Mouse (Mus musculus): ENCODE results near the gene Usp31.

Usp31 gene

GRCm38 (mm10) chr7:121707073-121707667 lies at the start of gene Usp31:
Gene Usp31, minus strand, starts transcription at chr7:121707253.
- peak; percentile 94 to 97 for DNase-seq (ENCODE audit: low spot score in 2 of 2)

GRCm38 (mm10) chr7:121754748-121755147 lies 47.7 kb upstream of the Usp31 start:
- no peak for DNase-seq (ENCODE audit: low spot score in 2 of 2)

DNA sequence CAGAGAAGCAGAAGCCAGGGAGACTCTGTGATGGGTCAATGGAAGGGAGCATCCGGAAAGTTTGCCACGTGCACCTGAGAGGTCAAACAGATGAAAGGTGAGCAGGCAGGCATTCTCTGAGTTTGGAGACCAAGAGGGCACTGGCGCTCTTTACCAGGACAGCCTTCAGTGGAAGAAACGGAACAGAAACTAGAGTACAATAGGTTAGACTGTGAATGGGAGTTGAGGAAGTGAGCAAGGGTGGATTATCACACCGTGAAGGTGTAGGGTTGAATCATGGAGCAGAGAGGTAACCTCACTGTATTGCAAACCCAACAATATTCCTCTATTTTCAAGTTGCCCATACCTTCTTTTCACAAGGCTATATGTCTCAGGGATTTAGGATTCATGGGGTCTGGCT lies 43.2 kb upstream of the Usp31 start:
- no peak for DNase-seq (ENCODE audit: low spot score in 2 of 2)

DNA sequence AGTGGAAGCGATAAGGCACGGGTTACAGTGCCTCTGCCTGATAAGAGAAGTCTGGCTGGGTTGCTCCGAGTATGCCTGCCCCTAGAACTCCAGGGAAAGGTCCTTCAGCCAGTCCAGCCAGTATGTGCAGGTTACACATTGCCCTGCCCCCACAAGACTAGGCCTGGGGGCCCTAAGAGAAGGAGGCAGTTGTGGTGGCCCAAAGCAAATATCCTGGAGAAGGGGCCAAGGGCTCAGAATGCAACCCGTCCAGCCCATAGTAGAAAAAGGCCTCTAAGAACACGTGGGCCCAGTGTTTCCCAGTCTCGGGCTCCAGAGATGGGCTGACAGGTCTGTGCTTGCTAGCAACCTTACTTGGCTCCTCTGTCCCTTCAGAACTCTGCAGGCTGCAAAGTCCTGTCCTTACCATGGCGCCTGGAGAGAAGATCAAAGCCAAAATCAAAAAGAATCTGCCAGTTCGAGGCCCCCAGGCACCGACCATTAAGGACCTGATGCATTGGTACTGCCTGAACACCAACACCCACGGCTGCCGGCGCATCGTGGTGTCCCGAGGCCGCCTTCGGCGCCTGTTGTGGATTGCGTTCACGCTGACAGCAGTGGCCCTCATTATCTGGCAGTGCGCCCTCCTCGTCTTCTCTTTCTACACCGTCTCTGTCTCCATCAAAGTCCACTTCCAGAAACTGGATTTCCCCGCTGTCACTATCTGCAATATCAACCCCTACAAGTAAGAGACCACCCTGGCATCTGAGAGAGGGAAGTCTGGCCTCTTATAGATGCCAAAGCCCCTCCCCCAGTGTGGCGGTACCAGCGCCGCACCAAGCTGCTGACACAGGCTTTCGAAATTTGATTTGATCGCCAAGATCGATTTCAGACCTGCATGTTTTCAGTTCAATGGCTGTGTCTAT lies 30.7 kb upstream of the Usp31 start:
- DNase-seq (ENCODE audit: low spot score in 2 of 2), result no peak

- peak; percentile 78 to 92 for DNase-seq (ENCODE audit: low spot score in 2 of 2)
These were observed 27.2 kb upstream of the Usp31 start, which contains the start of gene Scnn1g for GRCm38 (mm10) chr7:121734171-121734831. Gene Scnn1g, plus strand, starts transcription at chr7:121734479.

DNA sequence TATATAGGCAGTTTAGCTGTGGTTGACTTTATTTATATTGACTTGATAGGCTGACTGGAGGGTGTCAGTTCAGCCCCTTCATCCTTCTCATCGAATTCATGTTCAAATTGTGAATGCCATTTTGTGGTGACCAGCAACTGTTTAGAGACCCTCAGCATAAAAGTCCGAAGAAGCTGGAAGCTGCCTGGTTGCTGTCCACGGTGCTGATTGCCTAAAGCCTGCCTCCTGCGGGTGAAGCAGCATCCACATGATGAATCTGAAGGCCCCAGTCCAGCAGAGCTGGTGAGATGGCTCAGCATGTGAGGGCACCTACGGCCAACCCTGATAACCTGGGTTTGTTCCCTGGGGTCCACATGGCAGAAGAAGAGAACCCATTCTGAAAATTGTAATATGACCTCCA lies 23.2 kb upstream of the Usp31 start:
- DNase-seq (ENCODE audit: low spot score in 2 of 2), result no peak

GRCm38 (mm10) chr7:121717031-121717430 lies 10.0 kb upstream of the Usp31 start:
- DNase-seq (ENCODE audit: low spot score in 2 of 2), result peak in 1 of 2 experiments; percentile 35

DNA sequence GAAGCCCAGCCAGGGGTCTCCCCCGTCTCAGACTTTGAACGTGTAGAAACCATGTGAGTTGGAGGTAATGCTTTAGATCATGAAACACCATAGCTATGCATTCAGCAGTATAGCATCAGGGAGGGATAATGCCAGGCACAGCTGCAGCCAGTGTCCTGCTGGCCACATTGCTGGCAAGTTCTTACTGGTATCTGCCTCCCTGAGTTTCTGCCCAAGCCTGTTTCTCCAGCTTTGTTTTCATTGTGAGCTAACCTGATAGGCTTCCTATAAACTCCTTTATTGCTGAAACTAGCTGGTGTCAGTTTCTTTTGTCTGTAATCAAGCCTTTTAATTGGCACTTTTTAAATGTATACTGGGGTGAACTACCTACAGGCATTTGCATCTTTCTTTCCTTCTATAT lies 4.1 kb upstream of the Usp31 start:
- no peak for DNase-seq (ENCODE audit: low spot score in 2 of 2)

DNA sequence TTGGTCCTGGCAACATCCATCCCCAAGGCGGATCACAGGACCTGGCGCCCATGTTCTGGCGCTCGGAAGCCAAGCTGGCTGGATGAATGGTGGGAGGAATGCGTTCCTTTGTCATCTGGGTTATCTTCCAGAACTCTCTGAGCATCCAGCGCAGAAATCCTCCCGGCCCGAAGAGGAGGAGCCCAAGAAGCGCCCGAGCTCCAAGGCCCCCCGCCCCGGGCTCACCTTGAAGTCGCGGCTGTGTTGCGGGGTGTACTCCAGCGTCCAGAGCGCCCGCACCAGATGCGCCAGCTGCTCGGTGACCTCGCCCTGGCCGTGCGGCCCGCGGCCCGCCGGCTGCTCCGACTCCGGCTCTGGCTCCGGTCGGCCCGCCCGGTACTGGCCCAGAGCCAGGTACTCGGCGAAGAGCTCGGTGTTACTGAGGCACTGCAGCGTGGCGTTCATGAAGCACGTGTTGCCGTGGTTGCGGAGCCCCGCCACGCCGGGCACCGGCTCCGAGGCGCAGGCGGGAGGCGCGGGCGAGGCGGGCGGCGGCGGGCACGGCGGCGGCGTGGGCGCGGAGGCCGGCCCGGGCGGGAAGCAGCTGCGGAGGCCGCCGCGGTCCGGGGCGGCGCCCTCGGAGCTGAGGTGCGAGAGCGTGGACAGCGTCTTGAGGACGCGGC lies 511 bp downstream of the Usp31 start:
- DNase-seq (ENCODE audit: low spot score in 2 of 2), result peak; percentile 40 to 46

DNA sequence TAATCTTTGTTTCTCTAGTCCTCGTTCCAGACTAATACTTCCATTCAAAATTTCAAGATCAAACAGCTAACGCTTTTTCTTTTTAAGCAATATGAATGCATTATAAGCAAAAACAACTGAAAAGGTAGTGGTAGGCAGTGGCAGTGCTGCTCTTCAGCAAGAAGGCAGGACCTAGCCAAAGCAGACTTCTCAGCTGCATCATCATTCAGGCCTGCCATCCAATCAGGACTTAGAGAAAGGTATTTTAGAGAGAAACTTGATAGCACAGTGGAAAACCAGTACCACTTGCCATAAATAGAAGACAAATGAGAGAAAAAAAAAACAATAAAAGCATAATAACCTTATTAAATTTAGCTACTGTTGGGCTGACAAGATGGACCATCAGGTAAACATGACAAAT lies 2.0 kb downstream of the Usp31 start:
- no peak for DNase-seq (ENCODE audit: low spot score in 2 of 2)

DNA sequence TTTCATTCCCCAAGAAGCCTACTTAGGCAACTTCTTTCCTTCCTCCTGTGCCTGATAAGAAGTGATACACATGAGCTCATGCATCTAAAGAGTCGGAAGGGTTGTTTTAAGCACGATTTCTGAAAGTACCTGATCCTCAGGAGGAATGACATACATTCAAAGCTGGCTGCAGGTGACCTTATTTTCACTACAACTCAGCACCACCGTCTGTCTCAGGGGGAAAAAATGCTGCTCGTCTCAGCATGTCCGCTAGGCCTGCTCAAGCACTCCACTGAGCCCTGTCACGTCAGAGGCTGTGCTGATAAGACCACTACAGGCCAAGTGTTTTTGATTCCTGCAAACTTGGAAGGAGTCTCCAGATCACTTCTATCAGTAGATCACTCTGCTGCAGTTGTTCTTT lies 5.1 kb downstream of the Usp31 start:
- no peak for DNase-seq (ENCODE audit: low spot score in 2 of 2)

GRCm38 (mm10) chr7:121700480-121700879 lies 6.6 kb downstream of the Usp31 start:
- no peak for DNase-seq (ENCODE audit: low spot score in 2 of 2)

GRCm38 (mm10) chr7:121699218-121699617 lies 7.8 kb downstream of the Usp31 start:
- peak in 1 of 2 experiments; percentile 26 for DNase-seq (ENCODE audit: low spot score in 2 of 2)

- DNase-seq (ENCODE audit: low spot score in 2 of 2), result no peak
These were observed 9.5 kb downstream of the Usp31 start for GRCm38 (mm10) chr7:121697574-121697973.

DNA sequence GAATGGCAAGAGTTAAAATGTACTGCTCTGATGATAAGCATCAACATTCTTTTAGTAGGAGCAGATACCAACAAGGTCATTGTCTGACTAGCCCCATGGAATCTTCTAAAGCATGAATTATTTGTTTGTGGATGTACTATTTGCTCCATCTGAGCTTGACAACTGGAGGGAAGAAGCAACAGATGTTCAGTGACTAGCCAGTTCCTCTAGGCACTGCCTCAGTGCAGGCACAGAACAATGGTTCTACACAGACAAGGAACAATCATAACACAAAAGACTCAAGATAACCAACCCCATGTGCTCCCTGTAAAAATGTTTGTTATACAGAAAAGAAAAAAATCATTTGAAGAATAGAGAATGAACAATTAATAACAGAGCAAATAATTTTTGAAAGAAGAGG lies 9.9 kb downstream of the Usp31 start:
- no peak for DNase-seq (ENCODE audit: low spot score in 2 of 2)

DNA sequence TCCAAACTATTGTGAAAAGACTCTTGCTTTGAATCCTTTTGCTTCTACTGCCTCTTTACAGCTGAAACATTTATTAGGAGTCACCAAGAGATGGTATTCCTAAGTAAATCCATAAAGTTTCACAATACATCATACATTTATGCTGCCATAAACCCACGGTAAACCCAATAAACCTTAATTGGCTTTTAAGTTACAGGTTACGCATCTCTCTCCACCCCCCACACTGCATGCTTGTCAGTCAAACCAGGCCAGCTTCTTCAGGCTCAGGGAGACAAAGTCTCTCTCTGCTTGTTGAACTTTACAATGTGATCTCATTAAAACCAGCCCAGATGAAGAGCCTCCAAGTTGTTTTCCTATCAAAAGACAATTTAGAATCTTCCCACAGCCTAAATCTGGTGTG lies 15.2 kb downstream of the Usp31 start:
- no peak for DNase-seq (ENCODE audit: low spot score in 2 of 2)

DNA sequence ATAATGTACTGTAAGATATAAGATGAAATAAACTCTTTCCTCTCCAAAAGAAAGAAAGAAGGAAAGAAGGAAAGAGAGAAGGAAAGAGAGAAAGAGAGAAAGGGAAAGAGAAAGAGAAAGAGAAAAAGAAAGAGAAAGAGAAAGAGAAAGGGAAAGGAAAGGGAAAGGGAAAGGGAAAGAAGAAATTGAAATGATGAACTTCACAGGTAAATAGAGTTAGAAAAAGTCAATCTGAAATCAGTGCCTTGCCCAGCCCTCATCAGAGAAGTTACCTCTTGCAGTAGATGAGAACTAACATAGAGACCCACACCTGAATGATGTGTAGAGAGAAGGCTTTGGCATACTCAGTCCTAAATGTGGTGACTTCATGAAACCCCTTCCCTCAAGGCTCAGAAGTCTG lies 17.7 kb downstream of the Usp31 start:
- no peak for DNase-seq (ENCODE audit: low spot score in 2 of 2)

DNA sequence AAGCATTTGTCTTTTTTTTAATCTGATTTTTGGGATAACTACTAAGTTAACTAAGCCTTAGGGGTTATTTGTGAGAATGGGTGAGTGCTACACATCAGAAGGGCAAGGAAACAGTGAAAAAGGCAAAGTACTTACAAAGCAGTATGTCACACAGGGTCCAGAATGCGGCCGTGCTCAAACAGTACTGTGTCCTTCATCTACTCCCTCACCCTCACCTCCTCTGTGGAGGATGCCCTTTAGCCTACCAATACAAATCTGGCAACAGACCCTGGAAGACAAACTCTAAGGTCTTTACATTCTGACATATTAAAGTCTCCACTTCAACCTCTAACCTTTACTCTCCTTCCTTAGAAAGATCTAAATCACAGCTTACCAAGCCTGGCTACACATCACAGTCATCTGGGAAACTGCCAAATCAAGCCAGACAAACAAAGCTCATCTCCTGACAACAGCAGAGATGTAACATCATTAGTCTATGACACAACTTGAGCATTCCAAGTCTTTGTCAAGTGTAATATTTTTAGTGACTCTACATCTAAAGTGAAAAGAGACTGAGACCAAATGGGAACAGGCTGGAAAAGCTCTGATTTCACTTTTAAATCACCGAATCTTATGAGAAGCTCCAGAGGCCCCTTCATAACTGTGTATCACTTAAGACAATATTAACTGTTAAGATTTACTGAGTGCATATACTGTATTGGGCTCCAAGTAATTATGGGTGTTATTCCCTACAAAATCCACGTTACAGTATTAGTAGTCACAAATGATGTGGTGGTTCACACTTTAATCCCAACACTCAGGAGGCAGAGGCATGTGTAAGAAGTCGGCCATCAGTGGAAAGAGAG lies 21.7 kb downstream of the Usp31 start:
- no peak for DNase-seq (ENCODE audit: low spot score in 2 of 2)

DNA sequence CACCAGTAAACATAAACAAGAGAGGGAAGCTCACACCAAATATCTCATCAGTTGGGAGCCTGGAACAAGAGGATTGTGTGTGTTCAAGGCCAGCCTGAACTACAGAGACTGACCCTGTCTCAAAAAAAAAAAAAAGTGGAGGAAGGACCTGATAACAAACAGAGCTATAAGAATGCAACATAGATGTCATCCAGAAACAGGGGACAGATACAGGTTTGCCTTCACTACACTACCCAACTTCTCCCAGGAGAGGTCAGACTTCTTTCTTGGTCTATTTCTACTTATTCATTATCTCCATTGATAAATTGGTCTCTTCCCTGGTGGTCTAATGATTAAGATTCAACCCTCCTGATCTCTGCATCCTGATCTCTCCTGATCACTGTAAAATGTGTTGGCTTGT lies 25.9 kb downstream of the Usp31 start:
- no peak for DNase-seq (ENCODE audit: low spot score in 2 of 2)

- no peak for DNase-seq (ENCODE audit: low spot score in 2 of 2)
These were observed 29.8 kb downstream of the Usp31 start for GRCm38 (mm10) chr7:121677105-121677753.

GRCm38 (mm10) chr7:121660705-121661104 lies 46.3 kb downstream of the Usp31 start:
- DNase-seq (ENCODE audit: low spot score in 2 of 2), result no peak
